8 mouse cellular contexts compared by ENCODE assay signal in genomic region chr11:59162443-59163254, GRCm38 (mm10). TPM values are rescaled to one million over a fixed set of nuclear protein-coding genes. Genes with fewer than 3 reads are reported as not detected.
A peak's percentile ranks its signal among the peaks of the same experiment; 100 is the strongest.
DNase-seq lines count a peak whose midpoint lies in the region; ATAC-seq and TF ChIP-seq lines count a peak whose summit lies in the region.

No protein-coding gene starts in this region.

- 59% methylated on average over 9 of the region's 9 CpGs for WGBS in forebrain, embryonic 11.5 days
- WGBS in limb, embryonic 14.5 days = 59% methylated on average over 9 of the region's 9 CpGs

- H3K27me3 ChIP-seq in forebrain, embryonic 11.5 days (ENCODE audit: control insufficient read depth, insufficient read depth, low read length) = no peaks in the 10 kb centered on the region
- no peaks in the 10 kb centered on the region for H3K27me3 ChIP-seq in limb, embryonic 14.5 days (ENCODE audit: control insufficient read depth, insufficient read depth, low read length)

- H3K9ac ChIP-seq in forebrain, embryonic 11.5 days (ENCODE audit: low read length) = peak overlapping the region; percentile 54
- peak overlapping the region; percentile 46 for H3K9ac ChIP-seq in limb, embryonic 14.5 days (ENCODE audit: low read depth, low read length, severe bottlenecking)

- H3K4me1 ChIP-seq in forebrain, embryonic 11.5 days (replicated peaks; ENCODE audit: control insufficient read depth, insufficient read depth, low read length) = peaks cover 2% of the 10 kb centered on the region; the same call in 1 of the 2 replicates
- peaks cover 11% of the 10 kb centered on the region for H3K4me1 ChIP-seq in limb, embryonic 14.5 days (ENCODE audit: control insufficient read depth, insufficient read depth, low read length)

- no peak for TF ChIP-seq POLR2A in limb, embryonic 14.5 days (IDR thresholded peaks at IDR 0.05; ENCODE audit: borderline replicate concordance, extremely low read depth, insufficient read depth, insufficient read length)

- ATAC-seq in forebrain, embryonic 11.5 days (replicated peaks; ENCODE audit: low FRiP score) = no peak; the same call in 1 of the 2 replicates
- ATAC-seq in limb, embryonic 14.5 days (ENCODE audit: low FRiP score, low read depth) = no peak

- DNase-seq in cerebellum, adult 9-10 months = peak; percentile 41
- no peak for DNase-seq in cerebellum, postnatal 4 days (ENCODE audit: low spot score in 2 of 2)
- DNase-seq in A20 (ENCODE audit: low read depth, low spot score) = peak; percentile 4
- DNase-seq in forebrain, embryonic 11.5 days (ENCODE audit: low spot score) = no peak
- DNase-seq in limb, embryonic 14.5 days (ENCODE audit: low spot score) = no peak
- DNase-seq in ovary, postnatal 36 days (ENCODE audit: low spot score) = no peak
- DNase-seq in layer of hippocampus, postnatal 36 days = no peak
- DNase-seq in adrenal gland, adult 8-10 months = no peak

- peak overlapping the region; percentile 74 for H3K4me3 ChIP-seq in forebrain, embryonic 11.5 days (ENCODE audit: low read depth, low read length)
- peak overlapping the region; percentile 78 for H3K4me3 ChIP-seq in limb, embryonic 14.5 days (replicated peaks; ENCODE audit: low read length)

- H3K36me3 ChIP-seq in forebrain, embryonic 11.5 days (ENCODE audit: control insufficient read depth, insufficient read depth, low read length) = no peaks in the 10 kb centered on the region
- H3K36me3 ChIP-seq in limb, embryonic 14.5 days (ENCODE audit: control insufficient read depth, insufficient read depth, low read length) = peaks cover 6% of the 10 kb centered on the region

- peak overlapping the region; percentile 48 for H3K4me2 ChIP-seq in forebrain, embryonic 11.5 days (ENCODE audit: low read depth, low read length, severe bottlenecking)
- H3K4me2 ChIP-seq in limb, embryonic 14.5 days (replicated peaks; ENCODE audit: low read depth, low read length, severe bottlenecking) = peak overlapping the region; percentile 70

- H3K9me3 ChIP-seq in forebrain, embryonic 11.5 days (ENCODE audit: control insufficient read depth, low read length) = no peaks in the 10 kb centered on the region
- H3K9me3 ChIP-seq in limb, embryonic 14.5 days (ENCODE audit: control insufficient read depth, low read length) = no peaks in the 10 kb centered on the region

- no peak overlapping the region for H3K27ac ChIP-seq in forebrain, embryonic 11.5 days (ENCODE audit: low read depth, low read length)
- H3K27ac ChIP-seq in limb, embryonic 14.5 days (replicated peaks; ENCODE audit: low read depth, low read length) = peak overlapping the region; percentile 48

RNA-seq across cellular contexts. Expression of gene Iba57, which starts 0.9 kb away (rescaled TPM):
- polyA plus RNA-seq in forebrain, embryonic 11.5 days (2014; fragmentation: Nextera tagmentation; extraction: Ambion mirVana) = 2.4 and 3.2 TPM in 2 replicates
- 4.0 TPM in 2 replicates for polyA plus RNA-seq in limb, embryonic 14.5 days (2012; rRNA removed)
- polyA plus RNA-seq in limb, embryonic 14.5 days (2014; fragmentation: Nextera tagmentation; extraction: Ambion mirVana) = 1.8 and 2.4 TPM in 2 replicates
- total RNA-seq in layer of hippocampus, postnatal 36 days (2021) = 1 to 10 TPM; 8.5 to 8.6 TPM
- 10 to 100 TPM; 19.3 to 23.3 (median 21.1) TPM for total RNA-seq in adrenal gland, adult 8-10 months (2022)

RNA-seq across cellular contexts. Expression of gene Gjc2, which starts 20.4 kb away (rescaled TPM):
- polyA plus RNA-seq in forebrain, embryonic 11.5 days (2014; fragmentation: Nextera tagmentation; extraction: Ambion mirVana) = 0.08 TPM in 1 of 2 replicates, not detected in the other
- 0.78 and 1.2 TPM in 2 replicates for polyA plus RNA-seq in limb, embryonic 14.5 days (2012; rRNA removed)
- 0.36 and 0.70 TPM in 2 replicates for polyA plus RNA-seq in limb, embryonic 14.5 days (2014; fragmentation: Nextera tagmentation; extraction: Ambion mirVana)
- total RNA-seq in layer of hippocampus, postnatal 36 days (2021) = 10 to 100 TPM; 15.7 to 16.9 TPM
- 1 to 10 TPM in 2 of 4 experiments, under 1 TPM in 2; 0.66 to 1.4 (median 1.2) TPM for total RNA-seq in adrenal gland, adult 8-10 months (2022)

RNA-seq across cellular contexts. Expression of gene Obscn, which starts 26.4 kb away (rescaled TPM):
- 0.04 and 0.07 TPM in 2 replicates for polyA plus RNA-seq in forebrain, embryonic 11.5 days (2014; fragmentation: Nextera tagmentation; extraction: Ambion mirVana)
- 11.0 and 11.5 TPM in 2 replicates for polyA plus RNA-seq in limb, embryonic 14.5 days (2012; rRNA removed)
- polyA plus RNA-seq in limb, embryonic 14.5 days (2014; fragmentation: Nextera tagmentation; extraction: Ambion mirVana) = 3.2 and 5.4 TPM in 2 replicates
- 1 to 10 TPM; 1.2 to 1.7 TPM for total RNA-seq in layer of hippocampus, postnatal 36 days (2021)
- 1 to 10 TPM; 1.5 to 2.2 (median 1.6) TPM for total RNA-seq in adrenal gland, adult 8-10 months (2022)

RNA-seq across cellular contexts. Expression of gene Guk1, which starts 29.4 kb away (rescaled TPM):
- polyA plus RNA-seq in forebrain, embryonic 11.5 days (2014; fragmentation: Nextera tagmentation; extraction: Ambion mirVana) = 90.3 and 95.7 TPM in 2 replicates
- 101 and 102 TPM in 2 replicates for polyA plus RNA-seq in limb, embryonic 14.5 days (2012; rRNA removed)
- 126 and 129 TPM in 2 replicates for polyA plus RNA-seq in limb, embryonic 14.5 days (2014; fragmentation: Nextera tagmentation; extraction: Ambion mirVana)
- total RNA-seq in layer of hippocampus, postnatal 36 days (2021) = 100 to 1,000 TPM; 127 to 155 TPM
- 10 to 100 TPM; 67.1 to 80.4 (median 72.1) TPM for total RNA-seq in adrenal gland, adult 8-10 months (2022)

RNA-seq across cellular contexts. Expression of gene Mrpl55, which starts 39.6 kb away (rescaled TPM):
- 94.3 and 103 TPM in 2 replicates for polyA plus RNA-seq in forebrain, embryonic 11.5 days (2014; fragmentation: Nextera tagmentation; extraction: Ambion mirVana)
- polyA plus RNA-seq in limb, embryonic 14.5 days (2012; rRNA removed) = 38.8 and 51.1 TPM in 2 replicates
- polyA plus RNA-seq in limb, embryonic 14.5 days (2014; fragmentation: Nextera tagmentation; extraction: Ambion mirVana) = 81.0 and 85.2 TPM in 2 replicates
- 10 to 100 TPM; 33.2 to 38.3 TPM for total RNA-seq in layer of hippocampus, postnatal 36 days (2021)
- 10 to 100 TPM; 46.0 to 53.6 (median 47.1) TPM for total RNA-seq in adrenal gland, adult 8-10 months (2022)

Comparison
In these comparisons a context has a peak if more than half of its experiments do, and no peak if none do; other contexts are left out.
1. DNase-seq: peak in cerebellum, adult 9-10 months (single experiment) and A20 (single experiment); none in cerebellum, postnatal 4 days (0 of 2), forebrain, embryonic 11.5 days (single experiment), limb, embryonic 14.5 days (single experiment), ovary, postnatal 36 days (single experiment), layer of hippocampus, postnatal 36 days (0 of 2) and adrenal gland, adult 8-10 months (single experiment).
2. RNA of gene Gjc2, which starts 20.4 kb away (total RNA-seq): 15.7 to 16.9 TPM in layer of hippocampus, postnatal 36 days; 0.66 to 1.4 TPM in adrenal gland, adult 8-10 months; every median in the first group is over 4 times any median in the second.